Mouse (Mus musculus) C2C12 (cell line): ENCODE results near the gene Rfc4.

Experiments used
- CEBPB ChIP-seq: IDR thresholded peaks from one replicate; pipeline ENCODE4 v1.6.1; 2011; ENCODE audit warnings: low read depth, mild to moderate bottlenecking, control low read depth, moderate library complexity
- CTCF ChIP-seq: IDR thresholded peaks from one replicate; pipeline ENCODE4 v1.5.1; 2011; ENCODE audit not compliant: control insufficient read depth, insufficient read depth, insufficient read length
- MAX ChIP-seq: IDR thresholded peaks from one replicate; pipeline ENCODE4 v1.6.1; 2011; ENCODE audit warnings: mild to moderate bottlenecking, control low read depth
- MYOG ChIP-seq: IDR thresholded peaks from one replicate; pipeline ENCODE4 v1.6.1; 2011; ENCODE audit not compliant: control insufficient read depth, insufficient read length; ENCODE audit errors: extremely low read depth
- USF1 ChIP-seq: IDR thresholded peaks from one replicate; pipeline ENCODE4 v1.6.1; 2011; ENCODE audit warnings: low read depth, mild to moderate bottlenecking, control low read depth, moderate library complexity

DNA sequence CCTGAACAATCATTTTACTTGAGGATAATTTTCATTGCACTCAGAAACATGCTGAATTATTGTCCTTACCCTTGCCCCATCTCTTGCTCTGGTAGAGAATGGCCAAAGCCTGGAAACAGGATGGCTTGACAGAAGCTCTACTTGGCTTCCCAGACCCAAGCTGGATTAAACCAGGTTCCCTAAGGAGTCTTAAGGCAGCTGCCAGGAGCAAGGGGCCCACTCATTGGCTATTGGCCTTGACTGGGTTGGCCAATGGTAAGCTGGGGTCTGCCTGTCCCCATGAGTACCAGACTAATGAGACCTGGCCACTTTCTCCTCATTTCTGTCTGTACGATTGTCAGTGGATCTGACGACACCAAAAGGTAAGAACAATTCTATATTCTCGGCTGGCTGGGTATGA lies 18.7 kb upstream of the Rfc4 start, which contains the start of gene Adipoq:
- no peak for TF ChIP-seq USF1
- no peak for TF ChIP-seq CEBPB
- TF ChIP-seq CTCF = no peak
- TF ChIP-seq MAX = no peak
- TF ChIP-seq MYOG = no peak
